Mouse (Mus musculus): ENCODE results near the gene Cmtm4. TPM values are rescaled to one million over a fixed set of nuclear protein-coding genes. Genes with fewer than 3 reads are reported as not detected.
A peak's percentile ranks its signal among the peaks of the same experiment; 100 is the strongest.

The Cmtm4 gene
- polyA plus RNA-seq, 1 experiment from 2014 or later, result 6.3 TPM

- no peak overlapping the region for H3K4me3 ChIP-seq (replicated peaks)
- 68% methylated on average over 3 of the region's 3 CpGs for WGBS
- H3K27me3 ChIP-seq (replicated peaks), result no peaks in the 10 kb centered on the region
- no peak overlapping the region for H3K4me2 ChIP-seq (replicated peaks)
- H3K9ac ChIP-seq, result no peak overlapping the region
- H3K9me3 ChIP-seq, result no peaks in the 10 kb centered on the region
- H3K36me3 ChIP-seq, result no peaks in the 10 kb centered on the region
- peak; percentile 34 for ATAC-seq
- peaks cover 46% of the 10 kb centered on the region for H3K4me1 ChIP-seq (replicated peaks)
- H3K27ac ChIP-seq, result no peak overlapping the region
Measured at GRCm38 (mm10) chr8:104383977-104384376, 11.6 kb downstream of the Cmtm4 start.

DNA sequence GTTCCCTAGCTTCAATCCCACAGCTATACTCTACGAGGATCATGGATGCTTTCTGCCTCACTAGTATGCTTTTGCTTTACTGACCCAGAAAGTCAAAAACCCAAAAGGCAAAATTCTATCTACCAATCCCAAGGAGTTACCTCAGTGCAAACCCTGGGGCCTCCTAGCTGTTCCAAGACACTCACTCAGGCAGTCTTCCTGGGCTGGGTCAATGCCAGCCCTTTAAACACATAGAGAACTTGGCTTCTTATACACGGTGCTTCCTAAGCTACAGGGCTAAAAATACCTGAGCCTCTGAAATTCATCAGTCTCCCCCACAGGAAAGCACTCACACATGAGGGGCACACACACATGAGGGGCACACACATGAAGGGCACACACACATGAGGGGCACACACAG lies 12.3 kb downstream of the Cmtm4 start:
- Histone ChIP-seq H3K4me1 (replicated peaks) (peaks cover 46% of the 10 kb centered on the region), H3K4me2 (replicated peaks) (no peak overlapping the region), H3K9me3 (no peaks in the 10 kb centered on the region), H3K27ac (no peak overlapping the region), H3K27me3 (replicated peaks) (no peaks in the 10 kb centered on the region), H3K36me3 (no peaks in the 10 kb centered on the region), H3K9ac (no peak overlapping the region), H3K4me3 (replicated peaks) (no peak overlapping the region)
- WGBS, result 61% methylated on average over 2 of the region's 2 CpGs
- no peak for ATAC-seq

DNA sequence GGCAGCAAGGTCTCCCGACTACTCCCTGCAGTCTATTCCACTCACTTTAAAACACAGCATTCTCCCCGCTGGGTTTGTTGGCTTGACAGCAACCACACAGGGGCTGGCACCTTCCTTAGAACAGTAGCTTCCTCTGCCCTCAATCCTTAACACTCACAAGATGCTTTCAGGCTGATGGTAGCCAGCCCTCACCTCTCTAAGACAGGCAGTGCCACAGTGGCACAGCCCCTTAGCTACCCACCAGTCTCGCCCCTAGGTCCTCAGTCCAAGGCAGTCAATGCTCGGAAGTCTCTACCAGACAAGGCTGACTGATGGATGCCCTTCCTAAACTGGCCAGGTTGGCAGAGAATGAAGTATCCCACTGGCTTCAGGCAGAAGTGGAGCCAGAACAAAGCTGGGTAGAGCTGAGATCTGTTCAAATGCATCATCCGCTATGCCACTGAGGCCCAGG lies 14.6 kb downstream of the Cmtm4 start:
- Histone ChIP-seq H3K9ac (no peak overlapping the region), H3K27ac (no peak overlapping the region), H3K4me1 (replicated peaks) (peaks cover 33% of the 10 kb centered on the region), H3K27me3 (replicated peaks) (no peaks in the 10 kb centered on the region), H3K9me3 (no peaks in the 10 kb centered on the region), H3K4me2 (replicated peaks) (no peak overlapping the region), H3K36me3 (no peaks in the 10 kb centered on the region), H3K4me3 (replicated peaks) (no peak overlapping the region)
- WGBS, result 81% methylated on average over 5 of the region's 5 CpGs
- no peak for ATAC-seq

DNA sequence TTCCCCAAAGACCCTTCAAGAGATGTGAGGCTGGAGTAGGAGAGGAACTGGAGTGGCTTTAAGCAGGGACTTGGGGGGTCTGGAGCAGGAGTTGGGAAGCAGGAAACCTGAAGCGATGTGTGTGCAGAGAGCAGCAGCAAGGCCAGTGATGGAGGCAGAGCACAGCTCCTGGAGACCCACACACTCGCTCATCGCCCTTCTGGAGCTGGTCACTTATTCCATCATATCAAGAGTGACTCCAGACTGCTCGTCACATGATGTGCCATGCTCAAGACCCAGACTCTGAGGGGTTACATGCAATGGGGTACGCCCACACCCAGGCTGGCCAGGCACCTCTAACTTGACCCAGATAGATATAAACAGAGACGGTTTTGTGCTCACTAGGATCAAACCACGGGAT lies 15.3 kb downstream of the Cmtm4 start:
- no peak overlapping the region for H3K4me2 ChIP-seq (replicated peaks)
- H3K9ac ChIP-seq, result no peak overlapping the region
- no peaks in the 10 kb centered on the region for H3K27me3 ChIP-seq (replicated peaks)
- whole genome bisulfite sequencing, result 76% methylated on average over 7 of the region's 7 CpGs
- H3K9me3 ChIP-seq, result no peaks in the 10 kb centered on the region
- no peak overlapping the region for H3K4me3 ChIP-seq (replicated peaks)
- H3K36me3 ChIP-seq, result no peaks in the 10 kb centered on the region
- no peak for ATAC-seq
- peaks cover 36% of the 10 kb centered on the region for H3K4me1 ChIP-seq (replicated peaks)
- no peak overlapping the region for H3K27ac ChIP-seq

DNA sequence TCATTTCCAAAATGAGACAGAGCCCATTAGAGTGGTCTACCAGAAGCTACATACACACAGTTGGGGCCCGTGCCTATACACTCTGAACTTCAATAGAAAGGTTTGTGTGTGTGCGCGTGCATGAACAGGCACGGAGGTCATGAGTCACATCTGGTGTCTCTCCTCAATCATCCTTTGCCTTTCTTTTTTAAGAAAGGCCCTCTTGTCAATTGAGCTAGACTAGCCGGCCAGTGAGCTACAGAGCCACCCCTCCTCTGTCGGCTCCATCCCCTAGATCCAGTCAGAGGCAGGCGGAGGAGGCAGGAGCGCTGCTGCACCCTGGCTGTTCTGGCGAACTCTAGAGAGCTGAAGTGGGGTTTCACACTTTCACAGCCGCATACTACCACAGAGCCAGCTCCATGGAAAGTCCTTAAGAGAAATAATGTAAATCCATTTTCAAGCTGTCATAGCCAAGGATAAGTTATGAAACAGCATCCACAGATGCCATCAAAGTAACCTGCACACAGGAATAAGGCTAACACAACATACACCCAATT lies 16.2 kb downstream of the Cmtm4 start:
- Histone ChIP-seq H3K27ac (no peak overlapping the region), H3K4me1 (replicated peaks) (peaks cover 42% of the 10 kb centered on the region), H3K27me3 (replicated peaks) (no peaks in the 10 kb centered on the region), H3K36me3 (no peaks in the 10 kb centered on the region), H3K9ac (no peak overlapping the region), H3K4me2 (replicated peaks) (no peak overlapping the region), H3K9me3 (no peaks in the 10 kb centered on the region), H3K4me3 (replicated peaks) (no peak overlapping the region)
- 70% methylated on average over 10 of the region's 10 CpGs for WGBS
- no peak for ATAC-seq

DNA sequence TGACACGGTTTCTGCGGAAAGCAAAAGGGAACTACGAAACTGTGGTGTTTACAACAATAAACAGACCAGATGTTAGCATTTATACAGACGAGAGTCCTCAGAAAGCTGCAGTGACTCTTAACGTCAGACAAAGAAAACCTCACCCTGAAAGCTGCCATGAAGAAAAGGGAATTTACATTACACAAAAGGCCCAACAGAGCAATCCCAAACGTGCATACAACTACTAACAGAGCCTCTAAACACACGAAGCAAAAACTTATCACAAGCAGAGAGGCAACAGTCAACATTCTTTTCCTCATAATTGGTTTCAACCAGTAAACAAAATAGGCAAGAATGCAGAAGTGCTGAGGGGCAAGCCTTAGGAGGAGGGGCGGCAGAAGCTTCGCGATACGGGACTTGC lies 18.9 kb downstream of the Cmtm4 start:
- Histone ChIP-seq H3K4me1 (replicated peaks) (peaks cover 27% of the 10 kb centered on the region), H3K27me3 (replicated peaks) (no peaks in the 10 kb centered on the region), H3K9me3 (no peaks in the 10 kb centered on the region), H3K36me3 (no peaks in the 10 kb centered on the region), H3K4me2 (replicated peaks) (peak overlapping the region; percentile 2; the same call in 1 of the 2 replicates), H3K4me3 (replicated peaks) (no peak overlapping the region), H3K27ac (no peak overlapping the region), H3K9ac (no peak overlapping the region)
- no peak for ATAC-seq
- 42% methylated on average over 11 of the region's 11 CpGs for WGBS

- Histone ChIP-seq H3K36me3 (no peaks in the 10 kb centered on the region), H3K4me3 (replicated peaks) (no peak overlapping the region), H3K4me2 (replicated peaks) (peak overlapping the region; percentile 22), H3K27me3 (replicated peaks) (no peaks in the 10 kb centered on the region), H3K4me1 (replicated peaks) (peaks cover 25% of the 10 kb centered on the region), H3K9ac (peak overlapping the region; percentile 24; the same call in 1 of the 2 replicates), H3K9me3 (no peaks in the 10 kb centered on the region), H3K27ac (peak overlapping the region; percentile 85)
- WGBS, result 56% methylated on average over 5 of the region's 5 CpGs
- ATAC-seq, result no peak
Measured at GRCm38 (mm10) chr8:104375959-104376358, 19.6 kb downstream of the Cmtm4 start.

- Histone ChIP-seq H3K27ac (peak overlapping the region; percentile 85), H3K4me3 (replicated peaks) (no peak overlapping the region), H3K27me3 (replicated peaks) (no peaks in the 10 kb centered on the region), H3K9me3 (no peaks in the 10 kb centered on the region), H3K9ac (peak overlapping the region; percentile 24; the same call in 1 of the 2 replicates), H3K4me1 (replicated peaks) (peaks cover 25% of the 10 kb centered on the region), H3K4me2 (replicated peaks) (peak overlapping the region; percentile 22), H3K36me3 (no peaks in the 10 kb centered on the region)
- WGBS, result 20% methylated on average over 14 of the region's 14 CpGs
- peak; percentile 91 for ATAC-seq
Measured at GRCm38 (mm10) chr8:104374864-104375846, 20.5 kb downstream of the Cmtm4 start.

DNA sequence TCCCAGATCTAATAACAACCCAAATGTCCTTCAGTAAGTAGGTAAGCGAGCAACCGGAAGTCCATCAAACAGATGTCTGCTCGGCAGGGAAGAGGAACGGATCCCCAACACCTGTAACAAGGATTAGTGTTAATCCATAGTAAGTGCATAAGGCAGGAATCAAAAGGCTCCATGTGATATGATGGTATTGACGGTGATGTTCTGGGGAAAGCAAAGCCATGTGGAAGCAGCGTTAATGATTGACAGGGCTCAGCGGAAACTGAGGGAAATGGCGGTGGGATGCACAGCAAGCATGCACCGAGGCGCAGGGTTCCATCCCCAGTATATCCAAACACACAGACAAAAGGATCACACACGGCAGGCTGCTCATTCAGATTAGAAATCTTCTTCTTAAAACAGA lies 21.3 kb downstream of the Cmtm4 start:
- ATAC-seq, result peak; percentile 45
- H3K27ac ChIP-seq, result peak overlapping the region; percentile 85
- no peaks in the 10 kb centered on the region for H3K36me3 ChIP-seq
- peak overlapping the region; percentile 22 for H3K4me2 ChIP-seq (replicated peaks)
- no peak overlapping the region for H3K4me3 ChIP-seq (replicated peaks)
- no peaks in the 10 kb centered on the region for H3K27me3 ChIP-seq (replicated peaks)
- H3K9me3 ChIP-seq, result no peaks in the 10 kb centered on the region
- no peak overlapping the region for H3K9ac ChIP-seq
- 56% methylated on average over 11 of the region's 11 CpGs for WGBS
- H3K4me1 ChIP-seq (replicated peaks), result peaks cover 28% of the 10 kb centered on the region

DNA sequence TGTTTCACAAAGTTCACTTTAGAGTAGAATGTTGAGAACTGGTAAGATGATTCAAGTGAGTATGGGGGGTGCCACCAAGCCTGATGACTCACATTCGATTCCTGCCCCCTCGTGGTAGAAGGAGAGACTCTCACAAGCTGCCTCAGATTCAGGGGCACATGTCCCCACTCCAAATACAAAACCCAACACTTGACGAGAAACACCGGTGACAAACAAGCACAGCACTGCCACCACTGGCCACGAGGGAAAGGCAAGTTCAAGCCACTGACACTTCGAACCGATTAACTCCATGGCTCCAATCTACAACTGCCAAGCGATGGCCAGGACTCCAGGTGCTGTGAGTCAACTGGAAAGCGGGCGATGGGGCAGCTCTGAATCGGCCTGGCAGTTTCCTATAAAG lies 21.8 kb downstream of the Cmtm4 start:
- H3K27ac ChIP-seq, result peak overlapping the region; percentile 85

DNA sequence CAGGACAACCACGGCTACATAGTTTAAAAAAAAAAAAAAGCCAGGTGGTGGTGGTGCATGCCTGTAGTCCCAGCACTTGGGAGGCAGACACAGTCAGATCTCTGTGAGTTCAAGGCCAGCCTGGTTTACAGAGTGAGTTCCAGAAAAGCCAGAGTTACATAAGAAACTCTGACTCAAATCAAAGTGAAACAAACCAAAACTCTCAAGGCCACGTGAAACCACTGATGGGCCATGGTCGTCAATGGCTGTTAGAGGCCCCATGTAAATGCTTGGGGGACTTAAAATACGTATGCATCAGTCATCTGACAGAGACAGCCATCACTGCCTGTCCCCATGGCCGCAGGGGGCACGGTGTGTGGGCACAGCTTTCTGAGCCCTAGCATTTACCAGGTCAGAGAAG lies 24.5 kb downstream of the Cmtm4 start:
- Histone ChIP-seq H3K4me1 (replicated peaks) (peaks cover 28% of the 10 kb centered on the region), H3K27me3 (replicated peaks) (no peaks in the 10 kb centered on the region), H3K9ac (no peak overlapping the region), H3K27ac (no peak overlapping the region), H3K36me3 (no peaks in the 10 kb centered on the region), H3K4me3 (replicated peaks) (no peak overlapping the region), H3K9me3 (no peaks in the 10 kb centered on the region), H3K4me2 (replicated peaks) (no peak overlapping the region)
- no peak for ATAC-seq
- WGBS, result 87% methylated on average over 6 of the region's 6 CpGs

More for the DNA sequence above, 21.8 kb downstream of the Cmtm4 start:
- peak overlapping the region; percentile 22 for H3K4me2 ChIP-seq (replicated peaks)
- H3K36me3 ChIP-seq, result no peaks in the 10 kb centered on the region
- peaks cover 29% of the 10 kb centered on the region for H3K4me1 ChIP-seq (replicated peaks)
- no peak overlapping the region for H3K9ac ChIP-seq
- ATAC-seq, result peak; percentile 7; the same call in 1 of the 2 replicates
- H3K4me3 ChIP-seq (replicated peaks), result no peak overlapping the region
- no peaks in the 10 kb centered on the region for H3K27me3 ChIP-seq (replicated peaks)
- 66% methylated on average over 11 of the region's 11 CpGs for WGBS
- H3K9me3 ChIP-seq, result no peaks in the 10 kb centered on the region

GRCm38 (mm10) chr8:104370071-104370470 lies 25.5 kb downstream of the Cmtm4 start:
- WGBS, result 71% methylated on average over 6 of the region's 6 CpGs
- Histone ChIP-seq H3K4me3 (replicated peaks) (no peak overlapping the region), H3K36me3 (no peaks in the 10 kb centered on the region), H3K9me3 (no peaks in the 10 kb centered on the region), H3K27me3 (replicated peaks) (no peaks in the 10 kb centered on the region), H3K4me2 (replicated peaks) (no peak overlapping the region), H3K27ac (peak overlapping the region; percentile 44; the same call in 1 of the 2 replicates), H3K4me1 (replicated peaks) (peaks cover 27% of the 10 kb centered on the region), H3K9ac (no peak overlapping the region)
- ATAC-seq, result no peak

Data from intestine, embryonic 15.5 days (tissue).